Mouse (Mus musculus): Measurements from ENCODE around the gene Slc4a8.

The Slc4a8 gene

GRCm38 (mm10) chr15:100832784-100833183, 71.2 kb downstream of the Slc4a8 start:
- no peak for DNase-seq

GRCm38 (mm10) chr15:100836729-100837128, 75.2 kb downstream of the Slc4a8 start:
- no peak for DNase-seq

- DNase-seq: peak; percentile 78 to 86
Observed at GRCm38 (mm10) chr15:100838607-100839207, 77.2 kb downstream of the Slc4a8 start.

GRCm38 (mm10) chr15:100844336-100844735, 82.8 kb downstream of the Slc4a8 start:
- DNase-seq: no peak

- peak; percentile 52 to 63 for DNase-seq
Observed at GRCm38 (mm10) chr15:100845049-100845879, 83.7 kb downstream of the Slc4a8 start.

GRCm38 (mm10) chr15:100847193-100847592, 85.6 kb downstream of the Slc4a8 start:
- no peak for DNase-seq

GRCm38 (mm10) chr15:100857586-100857985, 96.0 kb downstream of the Slc4a8 start:
- no peak for DNase-seq

- no peak for DNase-seq
Observed at GRCm38 (mm10) chr15:100860856-100861255, 99.3 kb downstream of the Slc4a8 start.

- DNase-seq: peak in 1 of 2 experiments; percentile 43
Observed at GRCm38 (mm10) chr15:100865556-100865955, 104.0 kb downstream of the Slc4a8 start.

- no peak for DNase-seq
Observed at GRCm38 (mm10) chr15:100869558-100869957, 108.0 kb downstream of the Slc4a8 start, which contains the start of gene Scn8a. Gene Scn8a (plus strand): TSS chr15:100869858.

- peak; percentile 92 to 94 for DNase-seq
Observed at GRCm38 (mm10) chr15:100870001-100870774, 108.6 kb downstream of the Slc4a8 start.

- peak; percentile 86 to 93 for DNase-seq
Observed at GRCm38 (mm10) chr15:100870775-100871106, 109.2 kb downstream of the Slc4a8 start.

GRCm38 (mm10) chr15:100871107-100872011, 109.8 kb downstream of the Slc4a8 start:
- DNase-seq: peak; percentile 63 to 82

- DNase-seq: peak; percentile 69 to 74
Observed at GRCm38 (mm10) chr15:100873155-100873554, 111.6 kb downstream of the Slc4a8 start.

Data from cerebellum, postnatal 25 days (tissue).